Mouse (Mus musculus) forebrain, embryonic 13.5 days (tissue): ENCODE results near the gene Treh. TPM values are rescaled to one million over a fixed set of nuclear protein-coding genes. Genes with fewer than 3 reads are reported as not detected.

Experiments
- ATAC-seq: fragments of 200-750 bp; cut with Nextera tagmentation; 2 replicates; pipeline ENCODE4 v1.8.0; 2017
- H3K27ac ChIP-seq: fragments of 300-500 bp; sonication (generic); 2 replicates; pipeline ENCODE4 v1.5.1; 2015; ENCODE audit warnings: inconsistent platforms, mild to moderate bottlenecking, moderate library complexity
- H3K27me3 ChIP-seq: fragments of 300-500 bp; sonication (generic); 2 replicates; pipeline ENCODE4 v1.6.1; 2015; ENCODE audit warnings: mild to moderate bottlenecking, inconsistent platforms
- H3K36me3 ChIP-seq: fragments of 300-500 bp; sonication (generic); 2 replicates; pipeline ENCODE4 v1.6.1; 2015; ENCODE audit warnings: mild to moderate bottlenecking, inconsistent platforms; ENCODE audit not compliant: poor library complexity, severe bottlenecking
- H3K4me1 ChIP-seq: fragments of 300-500 bp; sonication (generic); 2 replicates; pipeline ENCODE4 v1.6.1; 2015; ENCODE audit warnings: inconsistent platforms
- H3K4me2 ChIP-seq: fragments of 300-500 bp; sonication (generic); 2 replicates; pipeline ENCODE4 v1.6.1; 2015; ENCODE audit warnings: inconsistent platforms, mild to moderate bottlenecking, moderate library complexity
- H3K4me3 ChIP-seq: fragments of 300-500 bp; sonication (generic); 2 replicates; pipeline ENCODE4 v1.5.1; 2015; ENCODE audit warnings: mild to moderate bottlenecking, inconsistent platforms
- H3K9ac ChIP-seq: fragments of 300-500 bp; sonication (generic); 2 replicates; pipeline ENCODE4 v1.6.1; 2015; ENCODE audit warnings: mild to moderate bottlenecking, inconsistent platforms
- H3K9me3 ChIP-seq: fragments of 300-500 bp; sonication (generic); replicated peaks from 2 replicates; pipeline ENCODE4 v1.6.1; 2016; ENCODE audit warnings: inconsistent platforms
- WGBS: fragments of 180-500 bp; shearing (Covaris S2); methylation state at CpG from one replicate; pipeline ENCODE4 v1.1.7; 2015; 5-methylcytosine and 5-hydroxymethylcytosine counted together
- polyA plus RNA-seq: library from polyadenylated mRNA; unstranded; fragments of >200 nt; fragmentation: Nextera tagmentation; extraction: Ambion mirVana; gene quantifications from 2 replicates; pipeline ENCODE4 v1.2.1, GENCODE M21; 2015

Gene Treh
- polyA plus RNA-seq, 1 experiment from 2014 or later, result not detected

DNA sequence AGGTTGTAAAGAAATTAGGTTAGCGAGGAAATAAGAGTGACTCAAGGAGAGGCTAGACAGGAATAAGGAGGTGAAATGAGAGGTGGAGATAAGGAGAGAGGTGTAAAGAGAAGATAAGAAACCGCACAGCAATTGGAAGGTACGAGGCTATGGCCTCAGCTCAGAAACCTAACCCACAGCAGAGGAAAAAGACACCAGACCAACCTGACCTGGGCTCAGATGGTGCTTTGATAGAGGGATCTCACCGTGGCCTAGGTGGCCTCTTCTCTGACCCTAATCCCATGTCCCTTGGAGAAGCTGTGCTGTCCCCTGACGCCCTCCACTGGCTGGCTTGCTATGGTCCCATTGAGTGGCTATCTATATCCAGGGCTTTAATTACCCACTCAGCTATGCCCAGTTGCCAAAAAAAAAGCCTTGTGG is 59.1 kb downstream of the Treh start:
- no peak for ATAC-seq
- Histone ChIP-seq H3K27me3 (peaks cover 24% of the 10 kb centered on the region; the same call in 1 of the 2 replicates), H3K9me3 (no peaks in the 10 kb centered on the region), H3K4me2 (no peak overlapping the region), H3K4me3 (no peak overlapping the region), H3K4me1 (peaks cover 24% of the 10 kb centered on the region), H3K36me3 (no peaks in the 10 kb centered on the region), H3K9ac (no peak overlapping the region), H3K27ac (no peak overlapping the region)
- 68% methylated on average over 5 of the region's 5 CpGs for WGBS

DNA sequence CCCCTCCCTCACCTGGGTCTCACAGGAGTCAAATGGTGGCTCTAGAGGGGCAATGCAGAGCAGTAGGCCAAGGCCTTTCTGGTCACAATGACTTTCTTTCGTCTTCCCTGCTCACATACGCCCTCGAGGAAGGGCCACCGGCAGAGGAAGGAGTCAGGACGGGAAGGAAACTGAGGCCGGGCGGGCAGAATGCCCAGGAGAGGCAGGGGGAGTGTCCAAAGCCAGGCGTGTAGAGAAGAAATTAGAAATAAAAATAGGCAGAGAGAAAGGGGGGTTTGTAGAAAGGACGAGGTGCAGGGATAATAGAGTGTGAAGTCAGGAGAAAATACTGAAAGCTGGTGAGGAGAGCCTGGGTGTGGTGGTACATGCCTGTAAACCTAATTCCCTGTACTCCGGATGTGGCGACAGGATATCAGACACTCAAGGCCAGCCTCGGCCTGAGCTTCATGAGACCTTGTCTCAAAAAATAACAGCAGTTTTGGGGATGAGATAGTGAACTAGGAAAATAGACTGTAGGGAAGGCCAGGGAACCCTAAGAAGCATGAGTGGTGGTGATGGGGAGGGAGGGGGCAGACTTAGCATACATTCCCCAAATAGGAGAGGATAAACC is 60.0 kb downstream of the Treh start:
- no peaks in the 10 kb centered on the region for H3K9me3 ChIP-seq
- peak overlapping the region; percentile 100 for H3K4me2 ChIP-seq
- peaks cover 21% of the 10 kb centered on the region for H3K4me1 ChIP-seq
- no peaks in the 10 kb centered on the region for H3K36me3 ChIP-seq
- peaks cover 24% of the 10 kb centered on the region; the same call in 1 of the 2 replicates for H3K27me3 ChIP-seq
- no peak for ATAC-seq
- 0 out of 2 replicates have a peak overlapping the region, but pooled peaks have one; percentile 11 for H3K27ac ChIP-seq
- peak overlapping the region; percentile 64; the same call in 1 of the 2 replicates for H3K4me3 ChIP-seq
- WGBS, result 56% methylated on average over 12 of the region's 12 CpGs
- H3K9ac ChIP-seq, result peak overlapping the region; percentile 68

DNA sequence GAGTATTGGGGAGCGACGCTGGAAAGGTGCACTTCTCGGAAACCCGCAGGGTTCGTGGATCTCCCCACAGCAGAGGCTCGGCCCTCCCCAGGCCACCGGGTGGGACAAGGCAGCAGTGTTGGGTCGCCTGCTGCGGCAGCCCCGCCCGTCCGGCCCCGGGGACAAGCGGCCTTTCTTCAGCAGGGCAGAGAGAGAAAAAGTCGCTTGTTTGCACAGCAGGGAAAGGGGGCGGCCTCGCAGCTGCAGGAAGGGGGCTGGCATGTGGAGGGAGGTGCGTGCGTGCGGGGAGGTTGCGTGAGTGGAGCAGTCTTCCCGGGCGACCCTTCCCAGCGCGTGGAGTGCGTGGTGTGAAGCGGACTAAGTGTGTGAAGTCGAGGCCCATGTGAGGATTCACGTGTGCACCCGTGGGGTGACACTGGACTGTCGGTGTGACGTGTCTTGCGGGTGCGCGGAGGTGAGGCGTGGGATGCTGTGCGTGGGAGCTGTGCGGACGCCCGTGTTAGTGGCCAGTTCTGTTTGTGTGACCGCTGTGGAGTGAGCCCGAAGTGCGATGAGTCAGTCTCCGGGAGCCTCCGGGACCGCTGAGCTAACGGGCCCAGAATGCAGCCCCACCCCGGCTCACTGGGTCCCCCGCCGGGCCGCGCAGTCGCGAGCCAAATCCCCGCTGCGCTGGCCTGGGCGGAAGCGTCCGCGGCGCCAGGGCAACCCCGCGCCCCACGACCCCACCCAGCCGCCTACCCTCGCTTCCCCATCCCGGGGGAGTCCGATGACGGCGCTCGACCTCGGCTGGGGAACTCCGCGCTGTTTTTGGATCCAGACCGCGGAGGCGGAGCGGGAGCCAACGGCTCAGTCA is 60.9 kb downstream of the Treh start:
- 1% methylated on average over 79 of the region's 79 CpGs for WGBS
- ATAC-seq, result peak; percentile 52
- 0 out of 2 replicates have a peak overlapping the region, but pooled peaks have one; percentile 11 for H3K27ac ChIP-seq

DNA sequence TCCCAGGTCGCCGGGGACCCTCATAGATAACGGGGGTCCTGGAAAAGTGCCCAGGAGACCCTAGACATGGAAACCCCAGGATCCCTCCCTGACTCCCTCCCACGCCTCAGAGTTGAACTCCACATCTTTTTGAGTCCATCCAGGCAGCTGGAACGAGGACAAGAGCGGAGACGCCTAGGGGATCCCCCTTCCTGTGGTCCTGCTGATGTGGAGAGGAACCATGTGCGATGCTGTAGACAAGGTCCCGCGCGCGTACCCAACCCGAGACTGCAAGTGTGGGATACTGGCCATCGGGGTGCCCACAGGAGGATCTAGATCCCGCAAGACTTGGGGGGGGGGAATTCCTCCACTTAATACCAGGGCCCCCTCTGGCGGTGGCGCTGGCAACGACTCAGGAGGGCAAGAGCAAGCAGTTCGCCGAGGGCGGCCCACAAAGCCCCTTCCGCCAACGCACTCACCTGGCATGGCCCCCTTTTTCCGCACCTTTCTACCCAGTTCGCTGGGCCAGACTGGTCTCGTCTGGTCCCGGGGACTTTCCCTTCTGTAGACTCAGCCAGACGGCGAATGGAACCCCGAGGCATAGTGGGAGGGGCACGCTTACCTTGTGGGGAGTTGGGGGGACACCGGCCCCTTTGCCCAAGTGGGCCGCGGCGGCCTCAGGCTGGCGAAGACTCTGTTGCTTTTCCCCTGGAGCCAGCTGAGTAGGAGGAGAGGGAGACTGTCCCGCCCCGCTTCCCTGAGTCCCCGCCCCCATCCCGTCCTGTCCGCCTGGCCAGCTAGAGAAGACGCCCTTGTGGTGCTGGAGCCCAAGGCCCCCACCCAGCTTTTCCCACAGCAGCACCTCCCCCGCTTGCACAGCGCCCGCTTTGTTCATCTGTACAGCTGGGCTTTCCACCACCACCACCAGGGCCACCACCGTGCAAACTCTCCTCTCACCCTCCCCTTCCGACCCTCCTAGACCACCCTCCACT is 61.8 kb downstream of the Treh start, which contains the start of gene Phldb1:
Phldb1 (minus strand) TSS at position 675 of the 971 bp plus-strand sequence.
- peak; percentile 80 for ATAC-seq
- peak within 1 kb of the TSS; percentile 68 for H3K9ac ChIP-seq
- no peak within 1 kb of the TSS for H3K27ac ChIP-seq
- under 1% methylated on average over 41 of the region's 47 CpGs for WGBS
- 0 out of 2 replicates have a peak, but pooled peaks cover 3% of the 10 kb centered on the region for H3K9me3 ChIP-seq
- peak within 1 kb of the TSS; percentile 64 for H3K4me3 ChIP-seq
- peak within 1 kb of the TSS; percentile 100 for H3K4me2 ChIP-seq
- peaks cover 24% of the 10 kb centered on the region; the same call in 1 of the 2 replicates for H3K27me3 ChIP-seq
- H3K4me1 ChIP-seq, result peaks cover 21% of the 10 kb centered on the region
- no peaks in the 10 kb centered on the region for H3K36me3 ChIP-seq

More for the DNA sequence above, 60.9 kb downstream of the Treh start:
- Histone ChIP-seq H3K9me3 (no peaks in the 10 kb centered on the region), H3K36me3 (no peaks in the 10 kb centered on the region), H3K4me2 (peak overlapping the region; percentile 100), H3K4me1 (peaks cover 21% of the 10 kb centered on the region), H3K4me3 (peak overlapping the region; percentile 64), H3K9ac (peak overlapping the region; percentile 68), H3K27me3 (peaks cover 24% of the 10 kb centered on the region; the same call in 1 of the 2 replicates)

DNA sequence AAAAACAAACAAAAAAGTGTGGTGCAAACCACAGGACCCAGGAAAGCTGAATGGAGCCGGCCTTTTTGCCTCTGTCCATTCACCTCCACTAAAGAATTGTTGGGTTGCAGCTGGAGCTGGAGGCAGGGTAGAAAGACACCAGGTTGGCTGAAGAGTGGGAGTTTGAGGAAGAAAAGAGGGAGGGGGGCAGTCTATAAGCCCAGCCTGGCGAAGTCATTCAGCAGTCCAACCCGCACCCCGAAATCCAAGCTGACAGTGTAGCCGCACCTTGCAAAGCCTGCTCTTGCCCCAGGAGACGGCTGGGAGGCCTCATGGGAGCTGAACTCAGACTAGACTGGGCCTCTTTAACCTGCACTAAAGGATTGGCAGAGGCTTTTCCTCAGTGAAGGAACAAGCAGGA is 62.9 kb downstream of the Treh start:
- Histone ChIP-seq H3K4me2 (no peak overlapping the region), H3K4me3 (no peak overlapping the region), H3K9ac (no peak overlapping the region), H3K4me1 (peaks cover 21% of the 10 kb centered on the region), H3K27me3 (peaks cover 24% of the 10 kb centered on the region; the same call in 1 of the 2 replicates), H3K9me3 (0 out of 2 replicates have a peak, but pooled peaks cover 3% of the 10 kb centered on the region), H3K36me3 (no peaks in the 10 kb centered on the region), H3K27ac (no peak overlapping the region)
- 75% methylated on average over 6 of the region's 6 CpGs for WGBS
- ATAC-seq, result no peak

Other genes starting within 250 kb of the Treh start
- gene Foxr1, start 232.1 kb upstream of the Treh start, polyA plus RNA-seq, result not detected in 2 replicates
- not detected in 2 replicates for gene Upk2, start 218.3 kb upstream of the Treh start, polyA plus RNA-seq
- gene Bcl9l, start 190.4 kb upstream of the Treh start, polyA plus RNA-seq, result 8.6 and 9.1 TPM in 2 replicates
- not detected in 2 replicates for gene Cxcr5, start 111.4 kb upstream of the Treh start, polyA plus RNA-seq
- 28.1 and 30.0 TPM in 2 replicates for gene Ddx6, start 68.3 kb upstream of the Treh start, polyA plus RNA-seq
- gene Phldb1, start 62.0 kb downstream of the Treh start, polyA plus RNA-seq, result 36.4 and 40.9 TPM in 2 replicates
- gene Arcn1, start 94.6 kb downstream of the Treh start, polyA plus RNA-seq, result 132 and 137 TPM in 2 replicates
- 154 and 164 TPM in 2 replicates for gene Ift46, start 94.7 kb downstream of the Treh start, polyA plus RNA-seq
- 3.9 and 4.8 TPM in 2 replicates for gene Tmem25, start 126.1 kb downstream of the Treh start, polyA plus RNA-seq
- gene Ttc36, start 129.8 kb downstream of the Treh start, polyA plus RNA-seq, result 0.60 TPM in 1 of 2 replicates, not detected in the other
- gene Kmt2a, start 208.1 kb downstream of the Treh start, polyA plus RNA-seq, result 22.7 and 23.3 TPM in 2 replicates
- gene Atp5l, start 247.5 kb downstream of the Treh start, polyA plus RNA-seq, result 777 and 836 TPM in 2 replicates